Mouse (Mus musculus) heart, embryonic 16.5 days (tissue): Measurements from ENCODE around the gene Raly. TPM values are rescaled to one million over a fixed set of nuclear protein-coding genes. Genes with fewer than 3 reads are reported as not detected.
A peak's percentile ranks its signal among the peaks of the same experiment; 100 is the strongest.

Experiments used
- ATAC-seq: fragments of 200-750 bp; cut with Nextera tagmentation; replicated peaks from 2 replicates; pipeline ENCODE4 v1.8.0; 2017; ENCODE audit warnings: moderate number of reproducible peaks; ENCODE audit not compliant: insufficient read depth, low FRiP score; ENCODE audit errors: extremely low read depth
- H3K27ac ChIP-seq: fragments of 300-500 bp; sonication (generic); 2 replicates; pipeline ENCODE4 v1.5.1; 2014; ENCODE audit warnings: mild to moderate bottlenecking, low read length, control low read depth, moderate library complexity
- H3K27me3 ChIP-seq: fragments of 300-500 bp; sonication (generic); 2 replicates; pipeline ENCODE4 v1.6.1; 2014; ENCODE audit warnings: low read length, mixed read lengths; ENCODE audit not compliant: control insufficient read depth, insufficient read depth
- H3K36me3 ChIP-seq: fragments of 300-500 bp; sonication (generic); 2 replicates; pipeline ENCODE4 v1.6.1; 2014; ENCODE audit not compliant: control insufficient read depth, insufficient read depth
- H3K4me1 ChIP-seq: fragments of 300-500 bp; sonication (generic); 2 replicates; pipeline ENCODE4 v1.6.1; 2014; ENCODE audit warnings: low read length, mixed read lengths; ENCODE audit not compliant: control insufficient read depth, insufficient read depth
- H3K4me2 ChIP-seq: fragments of 300-500 bp; sonication (generic); 2 replicates; pipeline ENCODE4 v1.6.1; 2014; ENCODE audit warnings: low read depth, mild to moderate bottlenecking, control low read depth, low read length
- H3K4me3 ChIP-seq: fragments of 300-500 bp; sonication (generic); 2 replicates; pipeline ENCODE4 v1.5.1; 2014; ENCODE audit warnings: mild to moderate bottlenecking, control low read depth, low read length
- H3K9ac ChIP-seq: fragments of 300-500 bp; sonication (generic); 2 replicates; pipeline ENCODE4 v1.6.1; 2014; ENCODE audit warnings: low read length, control low read depth
- H3K9me3 ChIP-seq: fragments of 300-500 bp; sonication (generic); replicated peaks from 2 replicates; pipeline ENCODE4 v1.6.1; 2016; ENCODE audit warnings: low read length; ENCODE audit not compliant: control insufficient read depth
- WGBS: fragments of 180-500 bp; shearing (Covaris S2); extraction: QIAGEN DNeasy Blood & Tissue Kit; methylation state at CpG from one replicate; pipeline ENCODE4 v1.1.7; 2014; 5-methylcytosine and 5-hydroxymethylcytosine counted together
- polyA plus RNA-seq: library from polyadenylated mRNA; unstranded; fragments of >200 nt; fragmentation: Nextera tagmentation; extraction: Ambion mirVana; gene quantifications from 2 replicates; pipeline ENCODE4 v1.2.1, GENCODE M21; 2015

Gene Raly
- polyA plus RNA-seq, 1 experiment from 2014 or later, result 36.6 TPM

- Histone ChIP-seq H3K27me3 (no peaks in the 10 kb centered on the region), H3K4me1 (no peaks in the 10 kb centered on the region), H3K4me3 (no peak overlapping the region), H3K9me3 (no peaks in the 10 kb centered on the region), H3K4me2 (no peak overlapping the region), H3K36me3 (peaks cover 52% of the 10 kb centered on the region), H3K27ac (no peak overlapping the region), H3K9ac (no peak overlapping the region)
- 92% methylated on average over 13 of the region's 13 CpGs for WGBS
- no peak for ATAC-seq
Measured at GRCm38 (mm10) chr2:154863672-154864071, 72.8 kb downstream of the Raly start.

DNA sequence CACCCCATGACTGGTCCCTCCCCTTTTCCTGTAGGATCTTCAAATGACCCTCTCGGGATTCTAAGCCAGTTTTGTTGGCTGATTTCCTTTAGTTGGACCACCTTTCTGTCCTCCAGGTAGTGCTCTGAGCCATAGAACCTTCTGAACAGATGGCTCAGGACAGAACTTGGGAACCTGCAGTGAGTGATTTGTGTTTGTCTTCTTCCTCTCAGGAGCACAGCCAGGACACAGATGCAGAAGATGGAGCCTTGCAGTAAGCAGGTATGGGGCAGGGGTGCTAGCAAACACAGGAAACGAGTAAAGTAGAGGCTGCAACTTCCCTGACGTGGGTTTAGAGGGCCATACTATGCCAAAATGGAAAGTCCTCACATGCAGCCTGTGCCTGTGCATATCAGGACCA lies 74.8 kb downstream of the Raly start:
- Histone ChIP-seq H3K27ac (no peak overlapping the region), H3K4me3 (no peak overlapping the region), H3K27me3 (no peaks in the 10 kb centered on the region), H3K36me3 (peaks cover 53% of the 10 kb centered on the region), H3K9me3 (no peaks in the 10 kb centered on the region), H3K9ac (no peak overlapping the region), H3K4me2 (no peak overlapping the region), H3K4me1 (no peaks in the 10 kb centered on the region)
- 79% methylated on average over 3 of the region's 3 CpGs for WGBS
- no peak for ATAC-seq

- Histone ChIP-seq H3K27me3 (no peaks in the 10 kb centered on the region), H3K4me2 (no peak overlapping the region), H3K4me3 (no peak overlapping the region), H3K27ac (no peak overlapping the region), H3K9me3 (no peaks in the 10 kb centered on the region), H3K36me3 (peaks cover 60% of the 10 kb centered on the region), H3K9ac (no peak overlapping the region), H3K4me1 (no peaks in the 10 kb centered on the region)
- no peak for ATAC-seq
- 100% methylated on average over 1 of the region's 1 CpGs for WGBS
Measured at GRCm38 (mm10) chr2:154868106-154868505, 77.2 kb downstream of the Raly start.

GRCm38 (mm10) chr2:154869954-154870641 lies 79.2 kb downstream of the Raly start:
- no peaks in the 10 kb centered on the region for H3K27me3 ChIP-seq
- H3K9ac ChIP-seq, result no peak overlapping the region
- no peak overlapping the region for H3K4me3 ChIP-seq
- H3K4me2 ChIP-seq, result no peak overlapping the region
- H3K27ac ChIP-seq, result no peak overlapping the region
- H3K36me3 ChIP-seq, result peaks cover 60% of the 10 kb centered on the region
- no peak for ATAC-seq
- no peaks in the 10 kb centered on the region for H3K4me1 ChIP-seq
- H3K9me3 ChIP-seq, result no peaks in the 10 kb centered on the region

GRCm38 (mm10) chr2:154876621-154877020 lies 85.7 kb downstream of the Raly start:
- ATAC-seq, result no peak
- Histone ChIP-seq H3K9me3 (no peaks in the 10 kb centered on the region), H3K9ac (no peak overlapping the region), H3K27me3 (no peaks in the 10 kb centered on the region), H3K4me2 (no peak overlapping the region), H3K4me3 (no peak overlapping the region), H3K27ac (no peak overlapping the region), H3K4me1 (no peaks in the 10 kb centered on the region), H3K36me3 (peaks cover 45% of the 10 kb centered on the region)
- 85% methylated on average over 2 of the region's 2 CpGs for WGBS

- H3K27me3 ChIP-seq, result no peaks in the 10 kb centered on the region
- H3K27ac ChIP-seq, result peak overlapping the region; percentile 89
- H3K9me3 ChIP-seq, result no peaks in the 10 kb centered on the region
- no peak for ATAC-seq
- H3K36me3 ChIP-seq, result peaks cover 9% of the 10 kb centered on the region
- peak overlapping the region; percentile 95 for H3K4me2 ChIP-seq
- H3K9ac ChIP-seq, result peak overlapping the region; percentile 95
- peaks cover 14% of the 10 kb centered on the region for H3K4me1 ChIP-seq
- H3K4me3 ChIP-seq, result peak overlapping the region; percentile 96
- 13% methylated on average over 2 of the region's 2 CpGs for WGBS
Measured at GRCm38 (mm10) chr2:154891585-154891984, 100.7 kb downstream of the Raly start.

GRCm38 (mm10) chr2:154892201-154893044 lies 101.5 kb downstream of the Raly start, which contains the start of gene Eif2s2:
Eif2s2 (minus strand) TSS chr2:154892935.
- Histone ChIP-seq H3K36me3 (peaks cover 3% of the 10 kb centered on the region; the same call in 1 of the 2 replicates), H3K27me3 (no peaks in the 10 kb centered on the region), H3K9me3 (no peaks in the 10 kb centered on the region), H3K4me3 (peak within 1 kb of the TSS; percentile 96), H3K4me2 (peak within 1 kb of the TSS; percentile 95), H3K9ac (peak within 1 kb of the TSS; percentile 95), H3K27ac (peak within 1 kb of the TSS; percentile 89), H3K4me1 (peaks cover 14% of the 10 kb centered on the region)
- ATAC-seq, result peak; percentile 98
- WGBS, result under 1% methylated on average over 75 of the region's 75 CpGs

- Histone ChIP-seq H3K9ac (peak overlapping the region; percentile 66), H3K4me1 (peaks cover 14% of the 10 kb centered on the region), H3K4me3 (peak overlapping the region; percentile 96), H3K27ac (no peak overlapping the region), H3K36me3 (no peaks in the 10 kb centered on the region), H3K9me3 (no peaks in the 10 kb centered on the region), H3K4me2 (peak overlapping the region; percentile 76), H3K27me3 (no peaks in the 10 kb centered on the region)
- WGBS, result 7% methylated on average over 12 of the region's 12 CpGs
- ATAC-seq, result no peak; the same call in 1 of the 2 replicates
Measured at GRCm38 (mm10) chr2:154893045-154893385, 102.1 kb downstream of the Raly start.

GRCm38 (mm10) chr2:154893548-154893947 lies 102.7 kb downstream of the Raly start:
- H3K36me3 ChIP-seq, result no peaks in the 10 kb centered on the region
- no peak overlapping the region for H3K27ac ChIP-seq
- H3K9me3 ChIP-seq, result no peaks in the 10 kb centered on the region
- H3K4me2 ChIP-seq, result peak overlapping the region; percentile 76
- peaks cover 14% of the 10 kb centered on the region for H3K4me1 ChIP-seq
- H3K27me3 ChIP-seq, result no peaks in the 10 kb centered on the region
- H3K4me3 ChIP-seq, result peak overlapping the region; percentile 96
- no peak for ATAC-seq
- WGBS, result 64% methylated on average over 4 of the region's 4 CpGs
- peak overlapping the region; percentile 66; the same call in 1 of the 2 replicates for H3K9ac ChIP-seq
